Mouse (Mus musculus): ENCODE data around the gene Fuca1.

DNA sequence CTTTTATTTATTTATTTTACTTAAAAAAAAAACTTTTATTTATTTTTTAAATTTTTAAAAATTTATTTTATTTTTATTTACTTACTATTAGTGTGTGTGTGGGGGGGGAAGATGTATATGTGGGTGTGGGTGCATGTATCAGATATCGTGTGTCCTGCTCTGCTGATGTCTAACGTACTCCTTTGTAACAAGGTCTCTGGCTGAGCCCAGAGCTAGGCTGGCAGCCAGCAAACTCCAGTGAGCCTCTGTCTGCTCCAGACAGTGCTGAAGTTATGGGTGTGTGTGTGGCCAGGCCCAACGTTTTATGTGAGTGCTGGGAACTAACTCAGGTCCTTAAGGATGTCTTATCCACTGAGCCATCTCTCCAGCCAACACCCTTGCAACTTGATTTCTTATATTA lies 8.4 kb upstream of the Fuca1 start:
- TF ChIP-seq POLR2A (IDR thresholded peaks at IDR 0.05; ENCODE audit: insufficient read depth, low read depth, low read length) (no peak), CTCF (IDR thresholded peaks at IDR 0.05) (no peak), EP300 (IDR thresholded peaks at IDR 0.05; ENCODE audit: insufficient read depth, low read depth, low read length) (no peak)
